Comparison of ENCODE assay signal across 9 mouse cellular contexts in genomic region chr1:187607065-187608047, GRCm38 (mm10). TPM values are rescaled to one million over a fixed set of nuclear protein-coding genes. Genes with fewer than 3 reads are reported as not detected.
DNase-seq lines count a peak whose midpoint lies in the region; TF ChIP-seq lines count a peak whose summit lies in the region.
"Had no signal": no experiment of that assay in that cellular context is flagged by ENCODE, and none has a peak within 500 bp of the region (broad histone marks: within the 10 kb centered on the region; RNA-seq: fewer than 3 reads in every experiment).

No protein-coding gene starts in this region.

- under 1% methylated on average over 47 of the region's 47 CpGs for WGBS in midbrain, embryonic 10.5 days

- DNase-seq in adrenal gland, adult 2 months: peak; percentile 4
- no peak for DNase-seq in adrenal gland, postnatal 14 days
- DNase-seq in embryo, embryonic 10.5 days (ENCODE audit: low spot score): peak; percentile 25
- peak; percentile 50 for DNase-seq in kidney, adult 18-20 months
- DNase-seq in midbrain, embryonic 10.5 days (ENCODE audit: low spot score): peak; percentile 44
- DNase-seq in gastrocnemius, adult 2 months: no peak
- DNase-seq in ovary, postnatal 10 days (ENCODE audit: low spot score): no peak
- DNase-seq in layer of hippocampus, postnatal 14 days (ENCODE audit: low spot score in 2 of 2): no peak

- intact Hi-C loops in gastrocnemius, adult 2 months (cut with DNase I): loop anchor here (2.0 kb wide), 1 partner anchor 55 kb away; no protein-coding TSS in a partner anchor

- no peaks in the 10 kb centered on the region for H3K9me3 ChIP-seq in midbrain, embryonic 10.5 days (replicated peaks)

- no peak for TF ChIP-seq CTCF in gastrocnemius, adult 2 months (IDR thresholded peaks at IDR 0.05)

- peaks cover 72% of the 10 kb centered on the region for H3K4me1 ChIP-seq in midbrain, embryonic 10.5 days

- no peak overlapping the region for H3K27ac ChIP-seq in midbrain, embryonic 10.5 days (replicated peaks)
- H3K27ac ChIP-seq in gastrocnemius, adult 2 months: no peak overlapping the region
- H3K27ac ChIP-seq: liver, embryonic 14.5 days had no signal

- H3K27me3 ChIP-seq in midbrain, embryonic 10.5 days (ENCODE audit: low read depth, poor library complexity, severe bottlenecking): peaks cover 100% of the 10 kb centered on the region

- H3K4me3 ChIP-seq in midbrain, embryonic 10.5 days: peak overlapping the region; percentile 59
- H3K4me3 ChIP-seq in gastrocnemius, adult 2 months: no peak overlapping the region

- H3K36me3 ChIP-seq in midbrain, embryonic 10.5 days: no peaks in the 10 kb centered on the region

RNA-seq across cellular contexts. Expression of gene Esrrg, which starts 1.2 kb away (rescaled TPM):
- 10 to 100 TPM; 14.8 to 17.7 TPM for total RNA-seq in adrenal gland, adult 2 months (2021)
- polyA plus RNA-seq in adrenal gland, adult 2 months (2012; rRNA removed): 2.1 and 3.1 TPM in 2 replicates
- total RNA-seq in adrenal gland, postnatal 14 days (2021): 11.5 and 17.7 TPM in 2 replicates
- polyA plus RNA-seq in midbrain, embryonic 10.5 days (2016; fragmentation: Nextera tagmentation; extraction: Ambion mirVana): 2.0 and 3.5 TPM in 2 replicates
- 10 to 100 TPM; 21.1 to 39.1 TPM for total RNA-seq in gastrocnemius, adult 2 months (2021)
- 10 to 100 TPM; 16.1 to 16.4 TPM for total RNA-seq in layer of hippocampus, postnatal 14 days (2021)

Comparison
In these comparisons a context has a peak if more than half of its experiments do, and no peak if none do; other contexts are left out.
1. DNase-seq: peak in adrenal gland, adult 2 months (single experiment), embryo, embryonic 10.5 days (single experiment), kidney, adult 18-20 months (single experiment) and midbrain, embryonic 10.5 days (single experiment); none in adrenal gland, postnatal 14 days (single experiment), gastrocnemius, adult 2 months (single experiment), ovary, postnatal 10 days (single experiment) and layer of hippocampus, postnatal 14 days (0 of 2).